ENCODE assay signal across 15 mouse cellular contexts in the genomic region with DNA sequence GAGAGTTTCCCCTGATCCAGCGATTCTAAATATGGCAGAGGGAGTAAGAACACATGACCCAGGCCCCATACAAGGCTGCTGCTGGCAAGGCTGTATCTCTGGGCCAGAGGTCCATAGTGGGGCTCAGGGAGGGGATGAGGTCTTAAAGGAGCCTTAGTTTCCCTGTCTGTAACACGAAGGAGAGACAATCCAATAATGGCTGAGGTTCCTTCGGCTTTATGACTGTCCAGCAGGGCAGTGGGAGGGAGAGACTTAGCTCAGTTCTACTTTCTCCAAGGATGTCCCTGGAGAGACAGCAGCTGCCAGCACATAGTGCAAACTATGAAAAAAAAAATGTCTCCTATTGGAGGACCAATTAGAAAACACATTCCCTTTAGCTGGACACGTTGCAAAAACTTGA. TPM values are rescaled to one million over a fixed set of nuclear protein-coding genes. Genes with fewer than 3 reads are reported as not detected.
DNase-seq lines count a peak whose midpoint lies in the region; ATAC-seq lines count a peak whose summit lies in the region.
"Had no signal": no experiment of that assay in that cellular context is flagged by ENCODE, and none has a peak within 500 bp of the region (broad histone marks: within the 10 kb centered on the region; RNA-seq: fewer than 3 reads in every experiment).

No protein-coding gene starts in this region.

- no peaks in the 10 kb centered on the region for H3K36me3 ChIP-seq in neural tube, embryonic 15.5 days
- H3K36me3 ChIP-seq: heart, embryonic 13.5 days; limb, embryonic 13.5 days had no signal

- 59% methylated on average over 4 of the region's 4 CpGs for WGBS in neural tube, embryonic 15.5 days

- H3K4me3 ChIP-seq in neural tube, embryonic 15.5 days (replicated peaks), result no peak overlapping the region
- H3K4me3 ChIP-seq: erythroblast, embryonic 14.5 days; heart, embryonic 13.5 days; limb, embryonic 13.5 days had no signal

- intact Hi-C loops in heart, postnatal 10 days (cut with DNase I), result no loop called here

- H3K9me3 ChIP-seq in neural tube, embryonic 15.5 days (replicated peaks), result no peaks in the 10 kb centered on the region
- H3K9me3 ChIP-seq: heart, embryonic 13.5 days; limb, embryonic 13.5 days had no signal

- H3K27me3 ChIP-seq in neural tube, embryonic 15.5 days (replicated peaks), result peaks cover 11% of the 10 kb centered on the region; the same call in 1 of the 2 replicates

- H3K4me2 ChIP-seq in neural tube, embryonic 15.5 days, result no peak overlapping the region
- H3K4me2 ChIP-seq: heart, embryonic 13.5 days; limb, embryonic 13.5 days had no signal

- peaks cover 7% of the 10 kb centered on the region for H3K4me1 ChIP-seq in neural tube, embryonic 15.5 days

- no peak overlapping the region for H3K27ac ChIP-seq in neural tube, embryonic 15.5 days (replicated peaks)
- H3K27ac ChIP-seq: heart, embryonic 13.5 days; limb, embryonic 13.5 days had no signal

- no peak for ATAC-seq in neural tube, embryonic 15.5 days (ENCODE audit: low FRiP score)

- H3K9ac ChIP-seq in neural tube, embryonic 15.5 days (replicated peaks), result no peak overlapping the region
- H3K9ac ChIP-seq: heart, embryonic 13.5 days; limb, embryonic 13.5 days had no signal

- DNase-seq in gastrocnemius, adult 18-20 months (ENCODE audit: low spot score), result peak; percentile 55
- DNase-seq in gastrocnemius, postnatal 25 days, result no peak
- DNase-seq in kidney, postnatal 14 days, result peak; percentile 27
- DNase-seq in kidney, adult 11 months, result no peak
- peak; percentile 76 to 77 for DNase-seq in heart, postnatal 10 days
- DNase-seq in testis, postnatal 10 days (ENCODE audit: low spot score), result peak; percentile 58
- no peak for DNase-seq in thymus, postnatal 4 days
- DNase-seq: adrenal gland, adult 8-10 months; B cell, adult 2 months; lung, adult 18-20 months; thymus, postnatal 36 days had no signal

RNA-seq across cellular contexts. Expression of a gene that starts 22.2 kb away (rescaled TPM):
- 10 to 100 TPM; 14.2 to 17.0 TPM for total RNA-seq in gastrocnemius, adult 18-20 months (2021)
- 10 to 100 TPM; 15.9 to 18.0 TPM for total RNA-seq in gastrocnemius, postnatal 25 days (2021)
- total RNA-seq in heart, postnatal 10 days (2021), result 1 to 10 TPM; 3.3 to 3.5 TPM
- 5.8 and 6.7 TPM in 2 replicates for polyA plus RNA-seq in neural tube, embryonic 15.5 days (2015; fragmentation: Nextera tagmentation; extraction: Ambion mirVana)
- polyA plus RNA-seq: erythroblast, embryonic 14.5 days had no signal

RNA-seq across cellular contexts. Expression of a gene that starts 59.8 kb away (rescaled TPM):
- total RNA-seq in gastrocnemius, adult 18-20 months (2021), result 10 to 100 TPM; 11.9 to 18.0 TPM
- 10 to 100 TPM; 15.0 to 32.1 TPM for total RNA-seq in gastrocnemius, postnatal 25 days (2021)
- total RNA-seq in heart, postnatal 10 days (2021), result 10 to 100 TPM; 76.0 to 81.5 TPM
- 1.4 and 2.1 TPM in 2 replicates for polyA plus RNA-seq in neural tube, embryonic 15.5 days (2015; fragmentation: Nextera tagmentation; extraction: Ambion mirVana)

Comparison
In these comparisons a context has a peak if more than half of its experiments do, and no peak if none do; other contexts are left out.
1. DNase-seq: peak in gastrocnemius, adult 18-20 months (single experiment), kidney, postnatal 14 days (single experiment), heart, postnatal 10 days (2 of 2) and testis, postnatal 10 days (single experiment); none in gastrocnemius, postnatal 25 days (single experiment), kidney, adult 11 months (single experiment) and thymus, postnatal 4 days (single experiment).